Mouse (Mus musculus): ENCODE measurements around the gene Prpsap2. TPM values are rescaled to one million over a fixed set of nuclear protein-coding genes. Genes with fewer than 3 reads are reported as not detected.
A peak's percentile ranks its signal among the peaks of the same experiment; 100 is the strongest.
"Not testable (repeated sequence)": the region's sequence is repeated elsewhere in the genome, so short reads cannot be mapped to it uniquely, and the experiment has no call there.

Prpsap2 gene
- polyA plus RNA-seq (2012; rRNA removed), result 54.3 and 68.5 TPM in 2 replicates

GRCm38 (mm10) chr11:61761584-61762407 is at the start of gene Prpsap2:
Gene Prpsap2 (minus strand): TSS chr11:61762088.
- TF ChIP-seq POLR2A (IDR thresholded peaks at IDR 0.05; ENCODE audit: borderline replicate concordance, extremely low read depth, insufficient read depth, insufficient read length, poor library complexity, severe bottlenecking) (peak; percentile 81), CTCF (IDR thresholded peaks at IDR 0.05; ENCODE audit: borderline replicate concordance, extremely low read depth, insufficient read depth, insufficient read length) (no peak)
- DNase-seq (ENCODE audit: low read depth), result peak; percentile 98

- TF ChIP-seq POLR2A (IDR thresholded peaks at IDR 0.05; ENCODE audit: borderline replicate concordance, extremely low read depth, insufficient read depth, insufficient read length, poor library complexity, severe bottlenecking) (no peak), CTCF (IDR thresholded peaks at IDR 0.05; ENCODE audit: borderline replicate concordance, extremely low read depth, insufficient read depth, insufficient read length) (no peak)
- DNase-seq (ENCODE audit: low read depth), result peak; percentile 35
Measured at GRCm38 (mm10) chr11:61809793-61810192, 47.9 kb upstream of the Prpsap2 start.

- DNase-seq (ENCODE audit: low read depth), result no peak
- TF ChIP-seq CTCF (IDR thresholded peaks at IDR 0.05; ENCODE audit: borderline replicate concordance, extremely low read depth, insufficient read depth, insufficient read length) (no peak), POLR2A (IDR thresholded peaks at IDR 0.05; ENCODE audit: borderline replicate concordance, extremely low read depth, insufficient read depth, insufficient read length, poor library complexity, severe bottlenecking) (no peak)
Measured at GRCm38 (mm10) chr11:61808551-61809117, 46.7 kb upstream of the Prpsap2 start.

- DNase-seq (ENCODE audit: low read depth), result no peak
- TF ChIP-seq CTCF (IDR thresholded peaks at IDR 0.05; ENCODE audit: borderline replicate concordance, extremely low read depth, insufficient read depth, insufficient read length), result no peak
- no peak for TF ChIP-seq POLR2A (IDR thresholded peaks at IDR 0.05; ENCODE audit: borderline replicate concordance, extremely low read depth, insufficient read depth, insufficient read length, poor library complexity, severe bottlenecking)
Measured at GRCm38 (mm10) chr11:61793441-61793840, 31.6 kb upstream of the Prpsap2 start.

- TF ChIP-seq CTCF (IDR thresholded peaks at IDR 0.05; ENCODE audit: borderline replicate concordance, extremely low read depth, insufficient read depth, insufficient read length), result no peak
- TF ChIP-seq POLR2A (IDR thresholded peaks at IDR 0.05; ENCODE audit: borderline replicate concordance, extremely low read depth, insufficient read depth, insufficient read length, poor library complexity, severe bottlenecking), result no peak
- DNase-seq (ENCODE audit: low read depth), result no peak
Measured at GRCm38 (mm10) chr11:61788550-61788949, 26.7 kb upstream of the Prpsap2 start.

- DNase-seq (ENCODE audit: low read depth), result not testable (repeated sequence)
Measured at GRCm38 (mm10) chr11:61782526-61782925, 20.6 kb upstream of the Prpsap2 start.

GRCm38 (mm10) chr11:61774551-61775149 is 12.8 kb upstream of the Prpsap2 start:
- TF ChIP-seq POLR2A (IDR thresholded peaks at IDR 0.05; ENCODE audit: borderline replicate concordance, extremely low read depth, insufficient read depth, insufficient read length, poor library complexity, severe bottlenecking) (no peak), CTCF (IDR thresholded peaks at IDR 0.05; ENCODE audit: borderline replicate concordance, extremely low read depth, insufficient read depth, insufficient read length) (no peak)
- DNase-seq (ENCODE audit: low read depth), result no peak

GRCm38 (mm10) chr11:61760518-61760917 is 1.4 kb downstream of the Prpsap2 start:
- TF ChIP-seq POLR2A (IDR thresholded peaks at IDR 0.05; ENCODE audit: borderline replicate concordance, extremely low read depth, insufficient read depth, insufficient read length, poor library complexity, severe bottlenecking), result no peak
- peak; percentile 3; the same call in 1 of the 2 replicates for TF ChIP-seq CTCF (IDR thresholded peaks at IDR 0.05; ENCODE audit: borderline replicate concordance, extremely low read depth, insufficient read depth, insufficient read length)
- peak; percentile 15 for DNase-seq (ENCODE audit: low read depth)

- no peak for DNase-seq (ENCODE audit: low read depth)
- TF ChIP-seq CTCF (IDR thresholded peaks at IDR 0.05; ENCODE audit: borderline replicate concordance, extremely low read depth, insufficient read depth, insufficient read length) (no peak), POLR2A (IDR thresholded peaks at IDR 0.05; ENCODE audit: borderline replicate concordance, extremely low read depth, insufficient read depth, insufficient read length, poor library complexity, severe bottlenecking) (no peak)
Measured at GRCm38 (mm10) chr11:61757151-61757550, 4.7 kb downstream of the Prpsap2 start.

GRCm38 (mm10) chr11:61751612-61752011 is 10.3 kb downstream of the Prpsap2 start:
- TF ChIP-seq POLR2A (IDR thresholded peaks at IDR 0.05; ENCODE audit: borderline replicate concordance, extremely low read depth, insufficient read depth, insufficient read length, poor library complexity, severe bottlenecking) (no peak), CTCF (IDR thresholded peaks at IDR 0.05; ENCODE audit: borderline replicate concordance, extremely low read depth, insufficient read depth, insufficient read length) (peak; percentile 45; the same call in 1 of the 2 replicates)

GRCm38 (mm10) chr11:61747161-61747560 is 14.7 kb downstream of the Prpsap2 start:
- no peak for DNase-seq (ENCODE audit: low read depth)
- TF ChIP-seq POLR2A (IDR thresholded peaks at IDR 0.05; ENCODE audit: borderline replicate concordance, extremely low read depth, insufficient read depth, insufficient read length, poor library complexity, severe bottlenecking), result no peak
- TF ChIP-seq CTCF (IDR thresholded peaks at IDR 0.05; ENCODE audit: borderline replicate concordance, extremely low read depth, insufficient read depth, insufficient read length), result no peak

More at GRCm38 (mm10) chr11:61751612-61752011, 10.3 kb downstream of the Prpsap2 start:
- DNase-seq (ENCODE audit: low read depth), result peak; percentile 22
